Mouse (Mus musculus) mouse embryonic stem cell (cell line): ENCODE measurements at regions not wholly inside any gene's neighbourhood (a gene's known extent, or its start where the extent isn't known, plus 50 kb on each side); places are given as distances from the start of the nearest gene placed in this dataset.

Source experiments
- in situ Hi-C, 2 experiments: fragments of 300-500 bp; cut with MboI; formaldehyde crosslinking; loops; 1 replicate in 1 of 2; 3 replicates in 1 of 2; pipeline ENCODE4 v1.14.3; 2019 to 2020; ENCODE audit warnings: low sequenced_read_pairs in 2 of 2, low pct_unique_long_range_greater_than_20kb in 1 of 2, mixed read lengths in 1 of 2; ENCODE audit not compliant: unreplicated experiment in 1 of 2

DNA sequence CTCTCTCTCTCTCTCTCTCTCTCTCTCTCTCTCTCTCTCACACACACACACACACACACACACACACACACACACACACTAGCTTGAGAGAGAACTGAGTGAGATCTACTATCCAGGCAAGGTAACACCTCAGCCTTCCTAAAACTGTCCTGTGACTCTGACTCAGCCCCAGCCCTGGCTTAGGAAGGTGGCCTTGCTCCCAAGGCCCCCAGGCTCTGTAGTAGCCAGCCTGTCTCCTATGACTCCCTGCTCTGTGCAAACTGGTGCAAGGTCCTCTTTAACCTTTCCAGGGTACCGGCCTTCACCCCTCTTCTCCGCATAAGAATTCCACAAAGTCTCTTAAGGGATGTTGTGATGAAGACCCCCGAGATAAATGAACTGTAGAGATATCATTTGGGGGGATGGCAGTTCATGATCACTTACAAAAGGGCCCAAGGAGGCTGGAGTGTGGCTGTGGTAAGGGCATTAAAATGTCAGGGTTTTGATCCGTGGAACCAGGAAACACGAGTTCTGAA is 114.1 kb downstream of the Erv3 start:
- in situ Hi-C loops: no loop called here

DNA sequence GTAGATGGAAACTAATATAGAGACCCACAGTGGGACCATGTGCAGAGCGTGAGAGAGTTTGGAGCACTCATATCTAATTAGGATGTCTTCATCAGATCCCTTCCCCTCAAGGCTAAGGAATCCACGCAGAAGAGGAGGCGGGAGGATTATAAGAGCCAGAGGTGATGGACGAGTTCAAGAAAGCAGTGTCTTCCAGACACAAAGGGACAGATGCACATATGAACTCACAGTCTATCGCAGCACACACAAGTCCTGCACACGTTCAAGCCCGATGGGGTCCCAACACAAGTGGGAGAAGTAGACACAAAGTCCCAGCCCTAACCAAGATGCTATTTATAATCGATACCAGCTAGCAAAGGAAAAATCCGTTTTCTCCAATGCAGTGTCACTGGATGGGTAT is 114.6 kb downstream of the Erv3 start:
- in situ Hi-C loops: no loop called here

DNA sequence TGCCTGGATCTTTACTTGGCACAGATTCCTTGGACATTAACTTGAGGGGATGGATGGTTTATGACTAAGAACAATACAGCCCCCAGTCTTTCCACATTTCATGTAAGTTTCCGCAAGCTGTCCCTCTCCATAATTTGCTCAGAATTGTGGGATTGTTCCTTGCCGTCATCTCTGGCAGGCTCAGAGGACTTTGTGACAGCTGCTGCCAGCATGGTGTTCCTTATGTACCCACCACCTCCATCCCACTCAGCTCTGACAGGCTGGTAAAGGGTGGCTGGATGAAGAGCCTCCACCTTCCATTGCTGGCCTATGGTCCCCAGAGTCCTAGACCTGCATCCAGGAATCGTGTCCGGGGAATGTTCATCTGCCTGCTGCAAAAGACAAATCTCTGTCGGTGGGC is 119.1 kb downstream of the Erv3 start:
- in situ Hi-C loops: no loop called here

DNA sequence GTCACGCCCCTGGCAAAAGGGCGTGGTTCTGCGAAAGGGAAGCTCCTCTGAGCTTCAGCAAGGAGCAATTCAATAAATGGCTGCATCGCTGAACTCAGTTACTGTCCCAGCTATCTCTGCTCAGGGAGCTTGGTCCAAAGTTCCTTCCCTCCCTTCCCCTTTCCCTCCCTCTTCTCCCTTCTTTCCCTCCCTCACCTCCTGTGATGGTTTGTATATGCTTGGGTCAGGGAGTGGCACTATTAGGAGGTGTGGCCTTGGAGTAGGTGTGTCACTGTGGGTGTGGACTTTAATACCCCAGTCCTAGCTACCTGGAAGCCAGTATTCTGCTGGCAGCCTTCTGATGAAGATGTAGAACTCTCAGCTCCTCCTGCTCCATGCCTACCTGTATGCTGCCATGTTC is 120.5 kb downstream of the Erv3 start:
- in situ Hi-C loops: no loop called here

DNA sequence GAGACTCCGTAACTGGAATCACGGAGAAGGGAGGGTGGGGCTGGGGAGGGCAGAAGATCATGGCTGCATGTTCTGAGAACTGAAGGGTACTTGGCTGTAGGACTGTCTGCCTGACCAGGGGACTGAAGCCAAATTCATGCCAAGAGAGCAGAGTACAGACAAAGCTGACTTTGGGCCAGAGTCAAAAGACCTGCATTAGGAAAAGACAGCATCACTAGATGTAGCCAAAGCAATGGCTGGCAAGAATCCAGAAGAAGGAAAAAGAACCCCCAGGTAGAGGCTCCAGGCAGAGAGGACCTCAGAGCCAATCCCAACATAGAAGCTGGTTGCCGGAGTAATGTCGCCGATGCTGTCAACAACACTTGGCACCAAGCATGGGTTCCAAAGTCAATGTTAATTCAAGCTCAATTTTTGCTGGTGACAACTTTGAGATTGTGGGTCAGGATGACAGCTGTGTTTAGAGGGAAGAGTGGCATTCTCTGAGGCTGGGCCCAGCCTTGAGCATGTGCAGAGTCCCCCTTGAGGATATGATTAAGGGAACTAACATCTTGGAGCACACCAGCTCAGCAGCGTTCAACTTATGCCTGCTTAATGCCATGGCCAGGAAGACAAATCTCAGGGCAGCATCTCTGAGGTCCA is 124.7 kb downstream of the Erv3 start:
- in situ Hi-C loops: no loop called here

DNA sequence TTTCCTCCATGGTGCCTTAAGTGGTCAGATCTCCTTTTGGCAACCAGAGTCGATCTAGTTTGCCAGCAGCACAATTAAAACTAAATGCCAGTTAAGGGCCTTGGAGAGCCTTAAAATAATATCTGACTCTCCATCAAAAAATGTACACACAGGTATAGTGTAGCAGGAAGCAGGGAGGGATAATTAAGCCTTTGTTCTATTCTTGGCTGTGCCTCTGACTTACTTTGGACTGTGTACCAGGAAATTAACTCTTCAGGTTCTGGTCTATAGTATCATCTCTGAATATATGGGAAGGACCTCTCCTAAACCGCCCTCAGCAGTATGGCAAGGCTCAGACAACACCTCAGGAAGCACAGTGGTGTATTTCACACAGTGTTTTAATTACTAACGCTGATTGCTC is 133.0 kb downstream of the Erv3 start:
- in situ Hi-C loops: no loop called here

DNA sequence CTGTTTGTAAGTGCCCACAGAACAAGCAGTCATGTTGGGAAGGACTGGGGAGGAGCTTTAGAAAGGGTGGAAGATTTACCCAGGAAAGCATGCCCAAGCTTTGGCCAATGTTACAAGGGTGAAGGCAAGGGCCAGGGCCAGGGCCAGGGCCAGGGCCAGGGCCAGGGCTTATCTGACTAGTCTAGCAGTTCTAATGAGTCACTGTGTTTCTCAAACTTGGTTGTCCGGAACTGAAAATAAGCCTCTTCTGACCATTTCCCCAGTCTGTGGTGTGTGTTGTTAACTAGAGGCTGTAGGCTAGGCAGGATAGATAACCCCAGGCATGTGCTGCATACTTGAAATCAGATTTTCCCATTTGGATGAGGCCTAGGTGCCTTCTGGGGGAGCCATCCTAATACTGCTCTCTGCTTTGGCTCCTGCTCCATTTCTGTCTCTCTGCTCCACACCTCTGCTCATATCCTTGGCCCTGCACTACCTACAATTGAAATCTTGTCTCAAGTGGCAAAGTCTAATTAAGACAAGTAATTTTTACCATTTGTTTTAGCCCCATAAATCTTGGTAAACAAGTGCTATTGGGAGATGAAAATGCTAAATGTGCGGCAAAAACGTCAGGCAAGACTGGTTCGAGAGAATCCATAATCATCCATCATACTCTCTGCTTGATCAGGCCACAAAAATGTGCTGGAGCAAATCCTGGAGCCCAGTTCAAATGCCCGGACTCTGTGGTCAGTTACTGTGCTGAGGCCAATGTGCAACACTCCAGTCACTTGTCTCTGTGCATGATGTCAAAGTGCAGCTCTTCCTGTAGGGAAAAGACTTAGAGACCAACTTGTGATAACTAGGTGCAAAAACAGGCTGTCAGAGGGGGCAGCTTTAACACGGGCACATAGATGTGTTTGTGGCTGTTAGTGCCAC is 137.7 kb downstream of the Erv3 start:
- in situ Hi-C loops: no loop called here

DNA sequence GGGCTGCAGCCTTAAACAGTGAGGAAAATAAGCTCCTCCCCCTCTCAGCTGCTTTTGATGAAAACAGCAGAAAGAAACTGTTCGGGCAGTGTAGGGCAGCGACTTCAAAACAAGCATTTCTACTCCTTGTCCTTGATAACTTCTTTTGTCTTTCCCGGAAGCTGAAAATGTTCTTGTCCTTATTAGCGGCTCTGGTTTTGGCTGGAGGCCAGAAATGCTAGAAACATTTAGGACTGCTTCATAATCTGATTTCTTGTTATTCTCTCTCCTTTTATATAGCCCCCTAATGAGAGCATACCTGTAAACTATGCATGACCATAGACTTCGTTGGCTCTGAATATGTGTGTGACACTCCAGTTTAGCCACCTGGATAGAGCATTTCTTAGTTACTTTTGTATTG is 142.0 kb downstream of the Erv3 start:
- in situ Hi-C loops: no loop called here

DNA sequence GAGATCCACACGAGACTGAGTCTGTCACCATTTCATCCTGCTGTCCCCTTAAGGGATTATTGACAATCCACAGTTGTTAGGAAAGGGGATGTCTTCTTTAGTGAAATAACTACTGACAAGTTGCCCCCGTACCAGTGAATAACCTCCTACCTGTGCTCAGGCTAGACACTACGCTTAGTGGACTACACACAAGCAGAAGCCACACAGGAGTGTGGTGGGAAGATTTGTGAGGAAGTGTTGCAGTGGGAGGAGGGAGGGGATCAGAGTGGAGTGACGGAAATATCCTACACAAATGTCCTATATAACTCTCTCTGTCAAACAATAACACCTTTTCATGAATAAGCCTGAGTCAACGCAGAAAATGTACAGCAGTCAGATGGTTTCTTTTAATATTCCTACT is 142.7 kb downstream of the Erv3 start:
- in situ Hi-C loops: no loop called here

DNA sequence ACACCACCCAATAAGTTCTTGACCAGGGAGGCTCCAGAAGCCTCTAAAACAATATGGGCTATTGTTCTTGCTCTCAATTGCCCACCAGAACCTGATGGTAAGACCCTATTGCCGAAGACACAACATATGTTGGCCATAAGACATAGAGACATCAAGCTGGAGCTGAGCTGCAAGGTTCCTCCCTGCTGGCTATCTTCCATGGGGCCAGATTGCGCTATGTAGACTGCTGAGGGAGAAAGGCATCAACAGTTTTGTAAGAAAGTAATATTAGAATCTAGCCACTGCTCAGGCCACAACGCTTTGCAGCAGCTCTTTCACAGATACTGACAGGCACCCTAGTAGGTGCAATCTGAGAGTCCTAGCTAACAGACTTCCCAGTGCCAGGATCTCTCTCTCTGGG is 144.2 kb downstream of the Erv3 start:
- in situ Hi-C loops: no loop called here

DNA sequence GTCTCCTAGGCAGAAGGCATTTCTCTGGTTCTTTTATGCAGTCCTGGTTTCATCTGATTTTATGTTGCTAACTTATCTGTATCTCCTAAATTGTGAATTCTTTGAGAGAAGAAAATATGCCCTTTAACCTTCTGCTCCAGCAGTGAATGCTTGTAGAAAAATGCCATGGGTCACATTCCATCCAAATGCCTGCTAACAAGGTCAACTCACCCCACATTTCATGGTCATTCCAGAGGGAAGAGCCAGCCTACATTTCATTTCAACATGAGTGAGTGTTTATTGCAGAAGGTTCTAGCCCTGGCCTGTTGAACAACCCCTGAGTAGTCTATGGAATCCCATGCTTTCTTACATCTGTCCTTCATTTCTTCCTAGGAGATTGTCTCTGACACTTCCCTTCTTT is 147.7 kb downstream of the Erv3 start:
- in situ Hi-C loops: no loop called here

DNA sequence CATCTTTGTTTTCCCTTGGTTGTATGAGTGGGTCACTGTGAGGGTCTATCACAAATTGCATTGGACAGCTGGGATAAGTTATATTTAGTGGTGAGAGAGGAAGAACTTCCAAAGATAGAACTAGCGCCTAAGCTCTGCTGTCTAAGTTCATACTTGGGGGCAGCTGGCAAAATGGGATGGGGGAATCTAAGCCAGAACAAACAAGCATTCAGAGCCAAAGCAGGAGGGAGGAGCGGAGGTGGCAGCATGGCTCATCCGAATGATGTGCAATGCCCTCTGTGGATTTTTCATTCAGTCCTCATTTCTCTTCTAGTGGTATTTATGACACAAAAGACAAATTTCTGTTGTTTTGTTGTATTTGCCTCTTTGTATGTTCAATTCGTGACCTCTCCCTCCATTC is 144.5 kb upstream of the Adra1d start:
- in situ Hi-C loops: no loop called here

DNA sequence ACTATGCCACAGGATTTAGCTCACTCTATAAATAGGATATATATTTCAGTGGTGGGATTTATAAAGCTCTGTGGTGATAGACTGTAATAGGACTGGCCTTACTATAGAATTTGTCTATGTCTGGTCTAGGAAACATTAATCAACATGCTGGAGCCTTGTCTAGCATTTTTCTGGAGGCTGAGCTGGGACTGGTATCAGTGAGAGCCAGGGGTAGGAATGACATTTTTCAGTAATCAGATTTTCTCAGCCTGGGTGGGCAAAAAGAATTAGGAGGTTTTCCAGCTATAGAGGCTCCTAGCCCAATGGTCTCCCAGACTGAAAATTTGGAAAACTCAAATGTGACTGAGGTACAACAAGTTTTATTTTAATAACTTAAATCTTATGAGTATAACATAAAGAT is 142.3 kb upstream of the Adra1d start:
- in situ Hi-C loops: no loop called here

DNA sequence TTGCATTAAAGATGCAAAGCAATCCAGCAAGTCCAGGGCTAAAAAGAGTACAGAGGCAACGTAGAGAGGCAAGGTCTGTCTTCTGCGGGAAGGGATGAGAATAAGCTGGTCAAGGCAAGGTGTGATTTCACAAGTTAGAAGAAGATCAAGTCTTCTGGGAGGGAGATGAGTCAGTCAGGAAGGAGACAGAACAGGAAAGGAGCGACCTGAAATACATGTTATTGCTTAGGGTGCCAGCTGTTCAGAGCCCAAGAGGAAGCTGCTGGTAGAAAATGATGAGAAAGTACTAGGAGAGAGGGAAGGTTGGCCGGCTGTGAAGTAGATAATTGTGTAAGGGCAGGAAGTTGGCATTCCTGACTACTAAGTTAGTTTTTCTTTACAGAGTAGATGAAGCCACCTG is 140.1 kb upstream of the Adra1d start:
- in situ Hi-C loops: no loop called here

DNA sequence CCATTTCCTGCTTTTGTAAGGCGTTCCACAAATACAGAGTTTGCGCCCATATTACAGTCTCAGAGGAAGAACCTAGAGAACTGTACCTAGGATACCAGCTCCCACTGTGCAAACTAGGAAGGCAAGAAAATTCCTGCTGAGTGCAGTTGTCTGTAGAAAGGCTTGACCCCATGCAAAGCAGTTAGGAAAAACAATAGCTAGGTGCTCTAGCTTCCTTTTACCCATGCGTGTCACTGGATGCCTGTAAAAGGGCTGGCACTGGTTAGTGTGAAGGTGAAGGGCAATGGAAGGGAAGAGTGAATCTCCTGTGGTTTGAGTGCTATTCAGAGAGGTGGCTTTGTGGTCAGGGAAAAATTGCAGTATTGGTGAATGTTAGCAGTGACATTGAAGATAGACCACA is 137.7 kb upstream of the Adra1d start:
- in situ Hi-C loops: no loop called here

DNA sequence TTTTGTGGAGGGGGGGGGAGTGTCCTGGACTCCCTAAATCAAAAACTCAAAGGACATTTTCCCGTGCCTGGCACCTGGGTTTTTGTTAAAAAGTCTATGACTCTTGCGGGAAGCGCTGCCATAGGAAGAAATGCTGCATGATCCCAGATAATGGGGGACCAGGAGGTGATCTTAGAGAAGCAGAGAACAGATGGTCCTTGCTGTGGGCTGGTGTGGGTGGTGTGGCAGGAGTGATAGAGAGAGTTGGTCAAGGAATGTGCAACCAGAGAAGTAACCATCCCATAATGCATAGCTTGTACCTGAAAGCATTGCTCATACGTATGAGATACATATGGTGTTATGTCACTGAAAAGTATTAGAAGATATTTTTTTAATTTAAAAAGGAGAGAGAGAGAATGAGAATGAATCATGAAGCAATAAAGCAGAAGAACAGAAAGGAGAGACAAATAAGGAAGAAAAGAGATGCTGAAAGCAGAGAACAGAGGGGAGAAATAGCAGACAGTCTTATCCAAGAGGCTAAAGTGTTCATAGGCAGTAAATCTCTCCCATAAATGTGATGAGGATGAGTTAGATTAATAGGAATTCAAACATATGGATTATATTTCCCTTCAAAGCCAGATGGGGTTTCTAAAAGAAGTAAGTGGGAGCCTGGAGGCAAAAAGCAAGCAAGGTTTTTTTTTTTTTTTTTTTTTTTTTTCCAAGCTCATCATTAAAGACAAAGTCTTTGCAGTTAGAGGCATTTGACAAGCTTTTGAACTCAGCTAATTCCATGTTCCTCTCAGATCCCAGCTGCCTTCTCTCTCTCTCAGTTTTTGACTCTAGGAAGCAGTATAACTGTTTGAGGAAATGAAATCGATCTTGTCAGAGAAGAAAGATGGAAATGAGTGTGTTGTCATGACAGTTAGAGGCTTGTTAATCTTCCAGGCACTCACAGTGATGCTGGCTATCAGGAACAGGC is 136.2 kb upstream of the Adra1d start:
- in situ Hi-C loops: no loop called here

DNA sequence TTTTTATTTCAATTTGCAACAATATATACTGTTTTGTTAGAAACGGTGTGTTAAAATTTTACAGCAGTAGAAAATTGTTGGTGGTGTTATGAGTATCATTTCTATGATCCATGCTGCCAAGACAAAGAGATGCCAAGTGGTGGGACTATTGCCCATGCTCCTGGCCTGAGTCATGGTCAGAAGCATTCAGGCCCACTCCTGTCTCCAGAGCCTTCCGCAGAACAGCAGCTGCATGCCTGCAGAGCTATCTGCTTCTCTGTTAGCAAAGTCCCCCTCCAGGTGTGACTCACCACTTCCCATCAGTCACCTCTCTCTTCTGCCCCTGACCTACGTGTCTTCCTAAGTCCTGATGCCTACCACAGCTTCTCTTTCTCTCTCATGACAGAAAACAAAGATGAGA is 134.2 kb upstream of the Adra1d start:
- in situ Hi-C loops: no loop called here

DNA sequence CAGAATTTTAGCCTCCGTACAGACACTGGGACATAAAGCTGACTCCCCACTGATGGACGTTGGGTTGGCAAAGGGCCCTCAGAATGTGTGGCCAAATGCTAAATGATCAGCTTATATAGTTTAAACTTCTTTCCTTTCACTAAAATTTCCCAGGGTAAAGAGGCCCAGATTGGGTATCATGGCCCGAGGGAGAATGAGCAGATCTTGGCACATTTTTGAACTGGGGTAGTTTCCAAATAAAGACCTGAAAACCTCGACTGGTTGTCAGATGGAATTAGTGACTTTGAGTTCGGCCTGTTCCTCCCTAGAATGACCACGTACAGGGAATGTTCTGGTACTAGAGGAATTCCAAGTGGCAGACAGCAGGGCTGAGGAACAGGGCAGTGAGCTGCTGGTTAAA is 127.9 kb upstream of the Adra1d start:
- in situ Hi-C loops: no loop called here

DNA sequence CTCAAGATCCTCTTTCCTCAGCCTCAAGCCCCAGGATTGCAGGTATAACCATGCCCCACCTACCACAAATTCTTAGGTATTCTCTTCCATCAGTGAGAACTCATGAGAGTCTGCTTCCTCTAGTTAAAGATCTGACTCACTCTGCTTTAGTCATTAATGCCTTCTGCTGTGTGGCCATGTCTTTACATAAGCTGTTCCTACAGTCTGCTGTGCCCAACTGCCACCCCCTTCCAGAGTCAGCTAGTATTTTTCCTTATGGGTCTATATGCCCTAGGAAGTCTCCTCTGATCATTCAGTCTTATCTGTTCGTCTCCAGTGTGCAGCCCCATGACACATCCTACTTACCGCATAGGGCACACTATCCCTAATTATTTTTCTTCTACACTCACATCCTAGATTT is 126.2 kb upstream of the Adra1d start:
- in situ Hi-C loops: no loop called here
